Mouse (Mus musculus) testis, adult 2 months (tissue): ENCODE results near the gene Psmg1. TPM values are rescaled to one million over a fixed set of nuclear protein-coding genes. Genes with fewer than 3 reads are reported as not detected.
"Not testable (repeated sequence)": the region's sequence is repeated elsewhere in the genome, so short reads cannot be mapped to it uniquely, and the experiment has no call there.

Experiments
- H3K27ac ChIP-seq: fragments of 200-500 bp; 2 replicates; pipeline ENCODE4 v1.5.1; 2012; ENCODE audit warnings: low read depth, low read length; ENCODE audit not compliant: control insufficient read depth, insufficient read depth
- H3K27me3 ChIP-seq: fragments of 200-500 bp; 2 replicates; pipeline ENCODE4 v1.6.1; 2012; ENCODE audit warnings: mild to moderate bottlenecking, low read length, moderate library complexity; ENCODE audit not compliant: control insufficient read depth, insufficient read depth
- H3K36me3 ChIP-seq: fragments of 200-500 bp; 2 replicates; pipeline ENCODE4 v1.6.1; 2012; ENCODE audit warnings: mild to moderate bottlenecking, low read length; ENCODE audit not compliant: control insufficient read depth, insufficient read depth
- H3K4me1 ChIP-seq: fragments of 200-500 bp; 2 replicates; pipeline ENCODE4 v1.6.1; 2012; ENCODE audit warnings: low read length; ENCODE audit not compliant: control insufficient read depth, insufficient read depth
- H3K4me3 ChIP-seq: fragments of 200-500 bp; 2 replicates; pipeline ENCODE4 v1.5.1; 2012; ENCODE audit warnings: low read depth, mild to moderate bottlenecking, low read length, moderate library complexity, mixed read lengths; ENCODE audit not compliant: control insufficient read depth
- CTCF ChIP-seq: fragments of 200-500 bp; IDR thresholded peaks from 2 replicates; pipeline ENCODE4 v1.5.1; 2012; ENCODE audit warnings: low read depth, mild to moderate bottlenecking, inconsistent platforms, low read length, moderate library complexity; ENCODE audit not compliant: control insufficient read depth, insufficient read depth, insufficient replicate concordance
- POLR2A ChIP-seq: fragments of 200-500 bp; IDR thresholded peaks from 2 replicates; pipeline ENCODE4 v1.6.1; 2012; ENCODE audit warnings: low read depth, mild to moderate bottlenecking, inconsistent platforms, low read length, moderate library complexity; ENCODE audit not compliant: control insufficient read depth
- polyA plus RNA-seq: library from polyadenylated mRNA; depleted of rRNA; stranded (reverse); fragments of >200 nt; gene quantifications from 2 replicates; pipeline ENCODE4 v1.2.3, GENCODE M21; 2012

Psmg1 gene
- polyA plus RNA-seq, 1 experiment = 26.5 TPM

- Histone ChIP-seq H3K36me3 (no peaks in the 10 kb centered on the region; the same call in 1 of the 2 replicates), H3K4me3 (no peak overlapping the region), H3K27me3 (no peaks in the 10 kb centered on the region), H3K4me1 (peaks cover 1% of the 10 kb centered on the region; the same call in 1 of the 2 replicates), H3K27ac (no peak overlapping the region)
- no peak for TF ChIP-seq POLR2A
- TF ChIP-seq CTCF = no peak
Observed at GRCm38 (mm10) chr16:95984911-95985310, 5.8 kb downstream of the Psmg1 start.

DNA sequence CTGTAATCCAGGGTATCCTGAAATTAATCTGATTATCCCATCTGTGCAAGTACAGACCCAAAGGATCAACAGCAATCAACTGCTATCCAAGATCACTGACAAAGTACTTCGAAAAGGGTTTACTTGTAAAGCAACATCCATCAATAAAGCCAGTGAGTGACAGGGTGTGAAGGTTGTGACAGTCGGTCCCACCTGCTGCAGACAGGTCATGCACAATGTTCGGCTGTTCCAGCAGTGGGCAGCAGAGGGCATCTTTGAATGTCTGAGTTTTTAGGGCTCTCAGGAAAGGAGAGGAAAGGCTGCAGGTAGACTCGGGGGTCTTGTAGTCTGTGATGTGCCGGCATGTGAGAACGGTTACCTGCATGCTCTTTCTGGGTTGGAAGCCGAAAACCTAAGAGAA, 7.2 kb downstream of the Psmg1 start:
- Histone ChIP-seq H3K27me3 (no peaks in the 10 kb centered on the region), H3K4me3 (no peak overlapping the region), H3K36me3 (no peaks in the 10 kb centered on the region; the same call in 1 of the 2 replicates), H3K27ac (no peak overlapping the region), H3K4me1 (no peaks in the 10 kb centered on the region)
- TF ChIP-seq POLR2A = no peak
- TF ChIP-seq CTCF = no peak

GRCm38 (mm10) chr16:95970841-95971240, 19.9 kb downstream of the Psmg1 start:
- no peak overlapping the region for H3K27ac ChIP-seq
- no peaks in the 10 kb centered on the region for H3K27me3 ChIP-seq
- H3K4me1 ChIP-seq = no peaks in the 10 kb centered on the region
- H3K36me3 ChIP-seq = no peaks in the 10 kb centered on the region
- TF ChIP-seq POLR2A (no peak), CTCF (no peak)
- no peak overlapping the region for H3K4me3 ChIP-seq

- H3K27me3 ChIP-seq = no peaks in the 10 kb centered on the region
- no peak overlapping the region for H3K27ac ChIP-seq
- H3K36me3 ChIP-seq = no peaks in the 10 kb centered on the region
- no peaks in the 10 kb centered on the region for H3K4me1 ChIP-seq
- H3K4me3 ChIP-seq = no peak overlapping the region
- no peak for TF ChIP-seq POLR2A
- no peak for TF ChIP-seq CTCF
Observed at GRCm38 (mm10) chr16:95967455-95967854, 23.3 kb downstream of the Psmg1 start.

GRCm38 (mm10) chr16:95964427-95965023, 26.2 kb downstream of the Psmg1 start:
- no peak for TF ChIP-seq POLR2A
- TF ChIP-seq CTCF = no peak
- no peak overlapping the region for H3K4me3 ChIP-seq
- H3K27me3 ChIP-seq = no peaks in the 10 kb centered on the region
- no peaks in the 10 kb centered on the region for H3K4me1 ChIP-seq
- H3K36me3 ChIP-seq = no peaks in the 10 kb centered on the region
- H3K27ac ChIP-seq = no peak overlapping the region

DNA sequence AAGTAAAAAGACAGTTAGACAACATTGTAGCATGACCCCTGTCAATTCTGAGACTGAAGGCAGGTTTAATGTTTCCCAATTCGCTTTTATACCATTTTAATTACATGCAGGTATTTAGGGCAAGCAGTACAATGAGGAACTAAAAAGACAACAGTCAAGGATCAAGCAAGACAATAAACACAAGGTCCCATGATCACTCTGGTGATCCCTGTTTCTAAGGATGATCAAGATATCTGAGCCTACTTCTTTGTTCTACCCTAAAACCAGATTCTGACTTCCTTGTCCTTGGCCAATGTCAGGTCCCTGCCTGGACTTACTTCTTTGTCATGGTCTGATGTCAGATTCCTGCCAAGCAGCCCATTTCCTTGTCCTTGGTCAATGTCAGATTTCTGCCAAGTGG, 29.3 kb downstream of the Psmg1 start:
- not testable (repeated sequence) for H3K36me3 ChIP-seq, H3K4me3 ChIP-seq, H3K4me1 ChIP-seq, H3K27ac ChIP-seq, H3K27me3 ChIP-seq

DNA sequence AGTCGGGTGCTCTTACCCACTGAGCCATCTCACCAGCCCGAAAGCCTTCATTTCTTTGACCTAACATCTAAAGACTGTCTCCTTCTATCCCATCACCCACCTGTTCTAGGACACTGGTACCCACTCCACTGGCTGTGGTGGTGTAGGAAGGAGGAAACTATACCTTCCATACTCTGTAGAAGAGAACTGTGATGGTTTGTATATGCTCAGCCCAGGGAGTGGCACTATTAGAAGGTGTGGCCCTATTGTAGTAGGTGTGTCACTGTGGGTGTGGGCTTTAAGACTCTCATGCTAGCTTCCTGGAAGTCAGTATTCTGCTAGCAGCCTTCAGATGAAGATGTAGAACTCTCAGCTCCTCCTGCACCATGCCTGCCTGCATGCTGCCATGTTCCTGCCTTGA, 30.1 kb downstream of the Psmg1 start:
- not testable (repeated sequence) for H3K27ac ChIP-seq, H3K36me3 ChIP-seq, H3K4me3 ChIP-seq, H3K4me1 ChIP-seq, H3K27me3 ChIP-seq

GRCm38 (mm10) chr16:95958080-95958479, 32.7 kb downstream of the Psmg1 start:
- TF ChIP-seq CTCF (no peak), POLR2A (no peak)
- H3K27ac ChIP-seq = no peak overlapping the region
- no peaks in the 10 kb centered on the region for H3K27me3 ChIP-seq
- H3K4me3 ChIP-seq = no peak overlapping the region
- H3K36me3 ChIP-seq = no peaks in the 10 kb centered on the region
- peaks cover 2% of the 10 kb centered on the region; the same call in 1 of the 2 replicates for H3K4me1 ChIP-seq
